Mouse (Mus musculus): ENCODE measurements around the gene 5330417H12Rik. TPM values are rescaled to one million over a fixed set of nuclear protein-coding genes. Genes with fewer than 3 reads are reported as not detected.

Gene 5330417H12Rik
- polyA plus RNA-seq, 1 experiment = not detected

DNA sequence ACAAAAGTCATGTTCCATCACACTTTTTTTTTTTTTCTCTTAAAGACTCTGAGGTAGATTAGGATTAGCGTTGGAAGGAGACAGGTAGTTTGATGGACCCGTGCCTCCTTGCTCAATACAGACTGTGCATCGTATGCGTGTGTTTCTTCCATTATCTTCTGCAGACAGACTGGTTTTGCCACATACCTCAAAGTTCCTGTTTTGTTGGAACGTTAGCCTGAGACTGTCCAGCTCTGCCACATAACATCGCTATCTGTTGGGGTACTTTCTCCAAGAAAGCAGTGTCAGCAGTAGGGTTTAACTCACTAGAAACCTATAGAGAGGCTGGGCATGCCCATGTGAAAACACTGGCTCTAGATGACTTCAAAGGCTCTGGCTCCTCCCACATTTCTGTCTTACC lies 31.5 kb upstream of the 5330417H12Rik start:
- Histone ChIP-seq H3ac (ENCODE audit: control insufficient read depth, insufficient read length, low read depth) (no peak overlapping the region), H3K79me3 (ENCODE audit: low read depth) (no peaks in the 10 kb centered on the region), H3K79me2 (ENCODE audit: control insufficient read depth, insufficient read depth) (no peaks in the 10 kb centered on the region), H3K4me3 (ENCODE audit: insufficient read depth, poor library complexity, severe bottlenecking) (no peak overlapping the region), H3K27me3 (ENCODE audit: control insufficient read depth, insufficient read depth, insufficient read length) (no peaks in the 10 kb centered on the region), H3K36me3 (ENCODE audit: control insufficient read depth, insufficient read depth) (no peaks in the 10 kb centered on the region)
- no peak for TF ChIP-seq USF1 (IDR thresholded peaks at IDR 0.05; ENCODE audit: low read depth)
- TF ChIP-seq MYOG (IDR thresholded peaks at IDR 0.05; ENCODE audit: control insufficient read depth, extremely low read depth, insufficient read length) = no peak
- no peak for TF ChIP-seq CTCF (IDR thresholded peaks at IDR 0.05; ENCODE audit: control insufficient read depth, insufficient read depth, insufficient read length)
- TF ChIP-seq FOSL1 (IDR thresholded peaks at IDR 0.05; ENCODE audit: insufficient read depth, low read length, poor library complexity, severe bottlenecking) = no peak
- no peak for TF ChIP-seq MAX (IDR thresholded peaks at IDR 0.05)
- TF ChIP-seq CEBPB (IDR thresholded peaks at IDR 0.05; ENCODE audit: low read depth) = no peak
- no peak for TF ChIP-seq MYOD1 (IDR thresholded peaks at IDR 0.05; ENCODE audit: control insufficient read depth, insufficient read length, low read depth)

DNA sequence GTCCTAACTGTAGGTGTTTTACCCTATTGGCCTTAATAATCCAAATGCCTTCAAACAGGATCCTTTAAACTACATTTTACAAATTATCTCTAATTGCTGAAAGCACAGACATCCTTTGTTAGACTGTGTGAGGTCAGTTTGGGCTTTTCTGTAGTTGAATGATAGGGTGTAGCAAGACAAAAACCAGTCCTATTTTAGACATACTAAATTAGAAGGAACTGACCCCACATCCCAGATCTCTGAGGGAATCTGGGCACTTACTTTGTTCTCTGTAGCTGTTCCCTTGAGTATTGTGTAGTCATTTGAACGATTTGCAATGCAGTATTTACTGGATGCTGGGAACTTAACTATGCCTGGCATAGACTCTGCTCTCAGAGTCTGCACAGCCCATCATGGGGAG lies 26.9 kb upstream of the 5330417H12Rik start:
- H3K36me3 ChIP-seq (ENCODE audit: control insufficient read depth, insufficient read depth) = no peaks in the 10 kb centered on the region
- no peak for TF ChIP-seq FOSL1 (IDR thresholded peaks at IDR 0.05; ENCODE audit: insufficient read depth, low read length, poor library complexity, severe bottlenecking)
- no peak for TF ChIP-seq MYOD1 (IDR thresholded peaks at IDR 0.05; ENCODE audit: control insufficient read depth, insufficient read length, low read depth)
- no peak for TF ChIP-seq CTCF (IDR thresholded peaks at IDR 0.05; ENCODE audit: control insufficient read depth, insufficient read depth, insufficient read length)
- TF ChIP-seq CEBPB (IDR thresholded peaks at IDR 0.05; ENCODE audit: low read depth) = no peak
- no peak for TF ChIP-seq USF1 (IDR thresholded peaks at IDR 0.05; ENCODE audit: low read depth)
- TF ChIP-seq MAX (IDR thresholded peaks at IDR 0.05) = no peak
- no peak for TF ChIP-seq MYOG (IDR thresholded peaks at IDR 0.05; ENCODE audit: control insufficient read depth, extremely low read depth, insufficient read length)
- no peak overlapping the region for H3ac ChIP-seq (ENCODE audit: control insufficient read depth, insufficient read length, low read depth)
- no peaks in the 10 kb centered on the region for H3K27me3 ChIP-seq (ENCODE audit: control insufficient read depth, insufficient read depth, insufficient read length)
- H3K79me2 ChIP-seq (ENCODE audit: control insufficient read depth, insufficient read depth) = no peaks in the 10 kb centered on the region
- H3K79me3 ChIP-seq (ENCODE audit: low read depth) = no peaks in the 10 kb centered on the region
- H3K4me3 ChIP-seq (ENCODE audit: insufficient read depth, poor library complexity, severe bottlenecking) = no peak overlapping the region

DNA sequence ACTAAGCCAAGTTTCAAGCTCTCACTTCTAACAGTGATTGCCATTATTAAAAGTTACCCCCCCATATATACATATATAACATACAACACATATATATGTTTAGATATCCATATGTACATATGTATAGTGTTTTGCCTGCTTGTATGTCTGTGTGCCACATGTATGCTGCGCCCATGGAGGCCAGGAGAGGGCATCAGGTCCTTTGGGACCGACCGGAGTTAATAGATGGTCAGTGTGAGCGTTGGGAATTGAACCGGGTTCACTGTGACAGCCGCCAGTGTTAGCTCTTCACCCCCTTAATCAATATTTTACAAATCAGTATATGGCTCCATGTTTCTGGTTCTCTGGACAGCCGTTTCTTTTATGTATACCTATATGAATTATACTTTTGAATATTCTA lies 25.0 kb upstream of the 5330417H12Rik start:
- TF ChIP-seq MYOD1 (IDR thresholded peaks at IDR 0.05; ENCODE audit: control insufficient read depth, insufficient read length, low read depth) (no peak), FOSL1 (IDR thresholded peaks at IDR 0.05; ENCODE audit: insufficient read depth, low read length, poor library complexity, severe bottlenecking) (no peak), USF1 (IDR thresholded peaks at IDR 0.05; ENCODE audit: low read depth) (no peak), MAX (IDR thresholded peaks at IDR 0.05) (no peak), MYOG (IDR thresholded peaks at IDR 0.05; ENCODE audit: control insufficient read depth, extremely low read depth, insufficient read length) (no peak), CEBPB (IDR thresholded peaks at IDR 0.05; ENCODE audit: low read depth) (no peak), CTCF (IDR thresholded peaks at IDR 0.05; ENCODE audit: control insufficient read depth, insufficient read depth, insufficient read length) (no peak)
- H3K4me3 ChIP-seq (ENCODE audit: insufficient read depth, poor library complexity, severe bottlenecking) = no peak overlapping the region
- H3K36me3 ChIP-seq (ENCODE audit: control insufficient read depth, insufficient read depth) = no peaks in the 10 kb centered on the region
- no peak overlapping the region for H3ac ChIP-seq (ENCODE audit: control insufficient read depth, insufficient read length, low read depth)
- no peaks in the 10 kb centered on the region for H3K79me3 ChIP-seq (ENCODE audit: low read depth)
- no peaks in the 10 kb centered on the region for H3K27me3 ChIP-seq (ENCODE audit: control insufficient read depth, insufficient read depth, insufficient read length)
- no peaks in the 10 kb centered on the region for H3K79me2 ChIP-seq (ENCODE audit: control insufficient read depth, insufficient read depth)

DNA sequence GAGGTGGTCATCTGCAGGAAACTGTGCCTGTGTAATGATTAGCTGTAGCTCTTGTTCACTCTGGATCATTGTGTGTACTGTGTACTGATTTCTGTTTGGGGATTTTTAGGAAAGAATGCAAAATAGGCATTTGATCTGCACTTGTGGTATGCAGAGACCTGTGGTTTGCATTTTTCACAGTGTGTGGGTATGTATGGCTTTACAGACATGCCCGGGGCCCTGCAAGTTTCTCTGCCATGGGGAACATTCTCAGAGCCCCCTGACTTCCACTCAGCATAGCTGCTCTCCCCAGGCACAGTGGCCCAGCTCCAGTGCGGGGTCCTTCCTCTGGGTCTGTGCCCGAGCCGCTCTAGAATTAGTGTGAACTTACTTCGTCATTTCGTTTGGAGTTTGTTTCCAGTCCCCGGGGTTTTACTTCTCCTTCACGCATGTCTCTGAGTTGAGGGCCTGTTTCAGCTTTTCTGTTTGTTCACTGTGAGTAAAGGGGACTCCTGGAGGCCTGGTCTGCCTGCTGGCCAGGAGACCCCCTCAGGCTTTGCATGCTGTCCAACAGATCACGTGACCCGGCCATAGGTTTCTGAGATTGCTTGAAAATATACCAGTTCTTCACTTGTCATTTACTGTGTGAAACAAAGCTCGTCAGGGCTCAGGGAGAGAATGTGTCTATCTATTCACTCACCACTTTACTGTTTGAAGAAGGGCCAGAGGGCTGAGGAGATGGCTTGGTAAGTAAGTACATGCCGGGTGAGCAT lies 24.2 kb upstream of the 5330417H12Rik start:
- no peaks in the 10 kb centered on the region for H3K79me3 ChIP-seq (ENCODE audit: low read depth)
- no peak for TF ChIP-seq MYOD1 (IDR thresholded peaks at IDR 0.05; ENCODE audit: control insufficient read depth, insufficient read length, low read depth)
- no peaks in the 10 kb centered on the region for H3K79me2 ChIP-seq (ENCODE audit: control insufficient read depth, insufficient read depth)
- H3K4me3 ChIP-seq (ENCODE audit: insufficient read depth, poor library complexity, severe bottlenecking) = no peak overlapping the region
- H3K36me3 ChIP-seq (ENCODE audit: control insufficient read depth, insufficient read depth) = no peaks in the 10 kb centered on the region
- H3ac ChIP-seq (ENCODE audit: control insufficient read depth, insufficient read length, low read depth) = no peak overlapping the region
- H3K27me3 ChIP-seq (ENCODE audit: control insufficient read depth, insufficient read depth, insufficient read length) = no peaks in the 10 kb centered on the region

DNA sequence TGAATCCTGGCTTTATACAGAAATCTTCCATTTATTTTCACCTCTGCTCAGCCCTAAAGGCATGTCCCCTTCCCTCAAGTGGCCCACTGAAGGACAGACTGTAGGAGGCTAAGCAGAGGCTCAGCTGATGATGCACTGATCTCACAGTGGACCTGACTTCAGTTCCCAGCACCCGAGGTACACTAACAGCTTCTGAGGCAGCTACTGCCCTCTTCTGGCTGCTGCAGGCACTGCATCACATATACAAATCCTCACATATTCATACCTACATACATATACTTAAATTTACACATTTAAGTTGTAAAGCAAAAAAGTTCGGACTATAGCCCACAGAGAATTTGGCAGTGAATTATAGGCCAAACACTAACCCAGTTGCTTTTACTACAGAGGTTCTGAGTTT lies 20.0 kb upstream of the 5330417H12Rik start:
- TF ChIP-seq FOSL1 (IDR thresholded peaks at IDR 0.05; ENCODE audit: insufficient read depth, low read length, poor library complexity, severe bottlenecking) (no peak), CTCF (IDR thresholded peaks at IDR 0.05; ENCODE audit: control insufficient read depth, insufficient read depth, insufficient read length) (no peak)
- Histone ChIP-seq H3K79me2 (ENCODE audit: control insufficient read depth, insufficient read depth) (no peaks in the 10 kb centered on the region), H3ac (ENCODE audit: control insufficient read depth, insufficient read length, low read depth) (no peak overlapping the region), H3K36me3 (ENCODE audit: control insufficient read depth, insufficient read depth) (no peaks in the 10 kb centered on the region), H3K79me3 (ENCODE audit: low read depth) (no peaks in the 10 kb centered on the region), H3K27me3 (ENCODE audit: control insufficient read depth, insufficient read depth, insufficient read length) (no peaks in the 10 kb centered on the region), H3K4me3 (ENCODE audit: insufficient read depth, poor library complexity, severe bottlenecking) (no peak overlapping the region)

DNA sequence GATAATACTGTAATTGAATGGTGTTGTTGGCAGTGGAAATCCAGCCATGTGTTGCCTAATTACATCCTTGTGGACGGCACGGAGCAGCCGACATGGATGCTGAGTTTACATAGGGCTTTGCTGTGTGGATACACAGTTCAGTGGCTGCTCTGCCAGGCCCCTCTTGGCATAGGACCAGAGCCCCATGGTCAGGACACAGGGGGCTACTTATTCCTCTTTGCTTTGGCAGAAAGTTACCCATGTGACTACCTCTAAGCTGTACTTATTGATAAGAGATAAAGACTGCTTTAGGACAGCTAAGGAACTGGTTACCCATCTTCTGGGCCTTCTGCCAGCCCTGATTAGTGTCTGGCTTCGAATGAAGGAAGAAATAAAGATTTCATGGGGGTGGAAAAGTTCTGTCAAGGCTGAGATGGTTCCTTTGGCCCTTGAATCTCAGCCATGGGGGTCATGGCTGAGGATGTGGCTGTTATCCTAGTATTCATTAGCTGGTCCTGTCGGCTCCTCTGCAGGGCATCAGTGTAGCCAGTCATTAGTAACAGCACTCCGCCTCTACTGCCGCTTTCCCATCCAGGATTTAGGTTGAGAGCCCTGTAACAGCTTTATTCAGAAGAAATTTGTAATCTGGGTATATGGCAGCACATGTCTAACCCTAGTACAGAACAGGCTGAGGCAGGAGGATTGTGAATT lies 17.8 kb upstream of the 5330417H12Rik start:
- TF ChIP-seq MYOD1 (IDR thresholded peaks at IDR 0.05; ENCODE audit: control insufficient read depth, insufficient read length, low read depth) = no peak
- H3ac ChIP-seq (ENCODE audit: control insufficient read depth, insufficient read length, low read depth) = no peak overlapping the region
- no peak overlapping the region for H3K4me3 ChIP-seq (ENCODE audit: insufficient read depth, poor library complexity, severe bottlenecking)
- no peaks in the 10 kb centered on the region for H3K27me3 ChIP-seq (ENCODE audit: control insufficient read depth, insufficient read depth, insufficient read length)
- no peaks in the 10 kb centered on the region for H3K79me3 ChIP-seq (ENCODE audit: low read depth)
- no peaks in the 10 kb centered on the region for H3K79me2 ChIP-seq (ENCODE audit: control insufficient read depth, insufficient read depth)
- H3K36me3 ChIP-seq (ENCODE audit: control insufficient read depth, insufficient read depth) = no peaks in the 10 kb centered on the region
